Mouse (Mus musculus) ES-E14 (cell line): ENCODE data around the gene Gm36245.
"Not testable (repeated sequence)": the region's sequence is repeated elsewhere in the genome, so short reads cannot be mapped to it uniquely, and the experiment has no call there.

Experiments used
- CHD2 ChIP-seq: IDR thresholded peaks from 2 replicates; pipeline ENCODE4 v1.6.1; 2014; ENCODE audit warnings: mild to moderate bottlenecking, low read depth, low read length, inconsistent platforms
- HCFC1 ChIP-seq: IDR thresholded peaks from 2 replicates; pipeline ENCODE4 v1.6.1; 2012; ENCODE audit warnings: low read length, inconsistent platforms, borderline replicate concordance; ENCODE audit not compliant: insufficient read depth
- ZC3H11A ChIP-seq: IDR thresholded peaks from 2 replicates; pipeline ENCODE4 v1.6.1; 2012; ENCODE audit warnings: low read depth, mild to moderate bottlenecking, inconsistent platforms, low read length, borderline replicate concordance
- ZNF384 ChIP-seq: IDR thresholded peaks from 2 replicates; pipeline ENCODE4 v1.6.1; 2012; ENCODE audit warnings: low read depth, low read length, inconsistent platforms

GRCm38 (mm10) chr15:77626471-77626870 lies 27.4 kb downstream of the Gm36245 start:
- not testable (repeated sequence) for TF ChIP-seq HCFC1, CHD2, ZC3H11A, ZNF384
